Mouse (Mus musculus) liver, embryonic 15.5 days (tissue): ENCODE results near the gene Tmem221. TPM values are rescaled to one million over a fixed set of nuclear protein-coding genes. Genes with fewer than 3 reads are reported as not detected.
"Not testable (repeated sequence)": the region's sequence is repeated elsewhere in the genome, so short reads cannot be mapped to it uniquely, and the experiment has no call there.

Experiments used
- ATAC-seq: fragments of 200-750 bp; cut with Nextera tagmentation; 2 replicates; pipeline ENCODE4 v1.8.0; 2017; ENCODE audit warnings: moderate number of reproducible peaks, mild to moderate bottlenecking, moderate library complexity; ENCODE audit not compliant: insufficient read depth
- H3K27ac ChIP-seq: fragments of 300-500 bp; sonication (generic); replicated peaks from 2 replicates; pipeline ENCODE4 v1.5.1; 2015; ENCODE audit warnings: mild to moderate bottlenecking, inconsistent platforms
- H3K27me3 ChIP-seq: fragments of 300-500 bp; sonication (generic); 2 replicates; pipeline ENCODE4 v1.6.1; 2015; ENCODE audit warnings: mild to moderate bottlenecking, inconsistent platforms
- H3K36me3 ChIP-seq: fragments of 300-500 bp; sonication (generic); replicated peaks from 2 replicates; pipeline ENCODE4 v1.6.1; 2015; ENCODE audit warnings: moderate library complexity, mild to moderate bottlenecking, inconsistent platforms
- H3K4me1 ChIP-seq: fragments of 300-500 bp; sonication (generic); replicated peaks from 2 replicates; pipeline ENCODE4 v1.6.1; 2015; ENCODE audit warnings: inconsistent platforms
- H3K4me2 ChIP-seq: fragments of 300-500 bp; sonication (generic); 2 replicates; pipeline ENCODE4 v1.6.1; 2015; ENCODE audit warnings: moderate library complexity, mild to moderate bottlenecking, inconsistent platforms
- H3K4me3 ChIP-seq: fragments of 300-500 bp; sonication (generic); replicated peaks from 2 replicates; pipeline ENCODE4 v1.5.1; 2015; ENCODE audit warnings: mild to moderate bottlenecking, inconsistent platforms
- H3K9ac ChIP-seq: fragments of 300-500 bp; sonication (generic); 2 replicates; pipeline ENCODE4 v1.6.1; 2015; ENCODE audit warnings: moderate library complexity, mild to moderate bottlenecking, inconsistent platforms
- H3K9me3 ChIP-seq: fragments of 300-500 bp; sonication (generic); replicated peaks from 2 replicates; pipeline ENCODE4 v1.6.1; 2016; ENCODE audit warnings: inconsistent platforms
- WGBS: fragments of 180-500 bp; shearing (Covaris S2); methylation state at CpG from one replicate; pipeline ENCODE4 v1.1.7; 2015; ENCODE audit warnings: mixed read lengths; ENCODE audit not compliant: insufficient replicate concordance; 5-methylcytosine and 5-hydroxymethylcytosine counted together
- polyA plus RNA-seq: library from polyadenylated mRNA; unstranded; fragments of >200 nt; fragmentation: Nextera tagmentation; extraction: Ambion mirVana; gene quantifications from 2 replicates; pipeline ENCODE4 v1.2.1, GENCODE M21; 2015

Tmem221 gene
- polyA plus RNA-seq, 1 experiment from 2014 or later, result 0.50 TPM

DNA sequence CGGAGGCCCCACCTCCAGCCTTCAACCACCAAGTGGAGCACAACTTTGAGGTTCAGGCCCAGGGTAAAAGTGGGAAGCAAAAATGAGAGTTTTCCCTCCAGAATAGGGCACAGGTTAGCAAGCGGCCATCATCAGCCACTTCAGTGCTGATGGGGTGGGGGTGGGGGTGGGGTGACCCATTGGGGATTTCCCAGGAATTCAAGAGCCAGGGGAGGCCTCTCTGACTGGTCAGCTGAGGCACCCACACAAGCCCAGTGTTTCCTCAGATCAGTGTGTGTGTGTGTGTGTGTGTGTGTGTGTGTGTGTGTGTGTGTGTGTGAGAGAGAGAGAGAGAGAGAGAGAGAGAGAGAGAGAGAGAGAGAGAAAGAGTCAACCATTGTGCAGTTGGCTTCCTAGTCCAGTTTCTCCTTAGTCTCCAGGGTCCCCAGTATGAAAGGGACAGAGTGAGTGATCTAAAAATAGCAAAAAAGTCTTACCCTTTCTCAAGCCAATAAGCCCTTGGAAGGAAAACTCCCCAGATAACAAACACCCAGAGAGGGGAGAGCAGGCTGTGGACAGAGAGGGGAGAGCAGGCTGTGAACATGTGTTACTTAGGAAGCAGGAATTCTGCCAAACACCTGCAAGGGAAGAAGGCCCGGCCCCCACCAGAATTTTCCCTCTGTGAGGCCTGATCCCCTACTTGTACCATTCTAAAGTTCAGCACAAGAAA is 31.4 kb downstream of the Tmem221 start:
- no peak overlapping the region for H3K4me2 ChIP-seq
- H3K36me3 ChIP-seq, result no peaks in the 10 kb centered on the region
- H3K4me3 ChIP-seq, result no peak overlapping the region
- ATAC-seq, result no peak
- H3K4me1 ChIP-seq, result 0 out of 2 replicates have a peak, but pooled peaks cover 9% of the 10 kb centered on the region
- H3K27ac ChIP-seq, result peak overlapping the region; percentile 33; the same call in 1 of the 2 replicates
- peaks cover 27% of the 10 kb centered on the region for H3K27me3 ChIP-seq
- 44% methylated on average over 3 of the region's 3 CpGs for WGBS
- H3K9ac ChIP-seq, result no peak overlapping the region
- no peaks in the 10 kb centered on the region for H3K9me3 ChIP-seq

DNA sequence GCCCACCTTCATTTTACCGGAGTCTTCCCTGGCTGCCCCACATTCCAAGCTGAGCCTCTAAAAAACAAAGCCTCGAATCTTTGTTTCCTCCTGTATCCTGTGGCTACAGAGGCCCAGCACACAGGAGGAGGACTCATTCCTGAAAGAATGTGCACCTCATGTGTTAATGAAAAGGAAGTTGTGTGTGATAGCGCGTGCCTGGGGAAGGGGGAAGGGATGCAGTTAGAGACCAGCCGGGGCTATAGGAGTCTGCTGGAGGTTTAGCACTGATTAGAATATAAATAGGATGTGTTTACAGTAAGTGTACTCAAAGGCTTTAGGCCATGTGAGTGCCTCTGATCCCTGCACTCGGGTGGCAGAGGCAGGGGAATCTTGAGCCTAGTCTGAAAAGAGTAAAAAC is 32.4 kb downstream of the Tmem221 start:
- Histone ChIP-seq H3K9me3 (no peaks in the 10 kb centered on the region), H3K27me3 (peaks cover 27% of the 10 kb centered on the region), H3K4me2 (no peak overlapping the region), H3K4me3 (no peak overlapping the region), H3K9ac (no peak overlapping the region), H3K27ac (peak overlapping the region; percentile 33; the same call in 1 of the 2 replicates), H3K4me1 (peaks cover 13% of the 10 kb centered on the region; the same call in 1 of the 2 replicates), H3K36me3 (no peaks in the 10 kb centered on the region)
- 10% methylated on average over 6 of the region's 6 CpGs for WGBS
- ATAC-seq, result no peak

DNA sequence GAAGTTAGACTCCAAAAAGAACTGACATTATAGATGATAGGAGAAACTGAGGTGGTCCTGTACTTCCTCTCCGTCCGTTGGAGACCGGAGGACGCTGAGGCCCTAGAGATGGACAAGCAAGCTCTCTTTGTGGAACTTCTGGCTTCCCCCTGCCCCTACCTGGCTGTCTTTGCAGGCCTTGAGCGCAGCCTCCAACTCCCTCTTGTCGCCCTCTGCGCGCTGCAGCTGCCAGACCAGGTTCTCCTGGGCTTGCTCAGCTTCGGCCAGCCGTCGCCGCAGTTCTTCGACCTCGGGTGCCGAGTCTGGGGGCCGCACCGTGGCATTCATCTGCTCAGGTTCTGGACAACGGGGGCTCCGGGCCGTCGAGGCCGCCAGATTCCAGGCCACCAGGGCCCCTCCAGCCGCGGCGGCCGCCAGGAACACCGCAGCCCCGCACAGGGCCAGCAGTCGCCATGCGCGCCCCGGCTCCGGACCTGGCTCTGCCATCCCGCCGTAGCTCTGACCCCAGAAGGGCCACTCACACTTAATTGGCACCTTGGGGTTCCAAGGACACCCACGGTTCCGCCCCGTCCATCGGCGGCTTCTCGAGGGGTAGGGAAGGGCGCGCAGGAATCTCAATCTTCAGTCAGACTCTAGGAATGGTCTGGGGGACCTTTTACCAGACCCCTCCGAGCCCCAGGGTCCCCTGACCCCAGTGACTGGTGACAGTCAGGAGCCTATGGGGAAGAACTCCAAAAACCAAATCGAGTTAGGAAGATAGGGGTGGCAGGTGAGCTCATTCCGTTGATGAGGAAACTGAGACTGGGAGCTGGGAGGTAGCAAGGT is 33.2 kb downstream of the Tmem221 start, which contains the start of gene Ccdc194:
TSS of gene Ccdc194 (minus strand) at position 486 of the 825 bp plus-strand sequence.
- H3K4me2 ChIP-seq, result no peak within 1 kb of the TSS
- H3K27me3 ChIP-seq, result peaks cover 35% of the 10 kb centered on the region
- H3K9me3 ChIP-seq, result no peaks in the 10 kb centered on the region
- 39% methylated on average over 46 of the region's 46 CpGs for WGBS
- peak within 1 kb of the TSS; percentile 33; the same call in 1 of the 2 replicates for H3K27ac ChIP-seq
- no peak for ATAC-seq
- no peak within 1 kb of the TSS for H3K4me3 ChIP-seq
- no peak within 1 kb of the TSS for H3K9ac ChIP-seq
- peaks cover 12% of the 10 kb centered on the region; the same call in 1 of the 2 replicates for H3K4me1 ChIP-seq
- no peaks in the 10 kb centered on the region for H3K36me3 ChIP-seq

DNA sequence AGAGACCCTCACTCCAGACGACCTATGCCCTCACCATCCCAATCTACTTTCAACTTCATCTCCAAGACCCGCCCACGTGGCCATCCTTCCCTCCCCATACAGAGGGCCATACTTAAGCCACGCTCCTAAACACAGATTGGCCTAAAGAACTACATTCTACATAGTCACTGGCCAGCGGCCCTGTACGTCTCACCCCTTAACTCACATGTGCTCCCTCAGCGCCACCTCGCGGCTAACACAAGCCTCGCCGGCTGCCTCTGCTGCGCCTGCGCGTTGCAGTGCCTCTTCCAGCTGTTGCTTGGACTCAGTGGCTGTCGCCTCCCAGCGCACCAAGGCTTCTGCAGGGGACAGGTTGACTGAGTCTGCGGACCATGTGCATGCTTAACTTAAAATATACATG is 37.0 kb downstream of the Tmem221 start:
- Histone ChIP-seq H3K27me3 (peaks cover 34% of the 10 kb centered on the region), H3K4me1 (peaks cover 5% of the 10 kb centered on the region; the same call in 1 of the 2 replicates), H3K27ac (no peak overlapping the region), H3K9me3 (no peaks in the 10 kb centered on the region), H3K9ac (no peak overlapping the region), H3K4me2 (no peak overlapping the region), H3K4me3 (no peak overlapping the region), H3K36me3 (no peaks in the 10 kb centered on the region)
- WGBS, result 7% methylated on average over 17 of the region's 17 CpGs
- peak; percentile 60 for ATAC-seq

DNA sequence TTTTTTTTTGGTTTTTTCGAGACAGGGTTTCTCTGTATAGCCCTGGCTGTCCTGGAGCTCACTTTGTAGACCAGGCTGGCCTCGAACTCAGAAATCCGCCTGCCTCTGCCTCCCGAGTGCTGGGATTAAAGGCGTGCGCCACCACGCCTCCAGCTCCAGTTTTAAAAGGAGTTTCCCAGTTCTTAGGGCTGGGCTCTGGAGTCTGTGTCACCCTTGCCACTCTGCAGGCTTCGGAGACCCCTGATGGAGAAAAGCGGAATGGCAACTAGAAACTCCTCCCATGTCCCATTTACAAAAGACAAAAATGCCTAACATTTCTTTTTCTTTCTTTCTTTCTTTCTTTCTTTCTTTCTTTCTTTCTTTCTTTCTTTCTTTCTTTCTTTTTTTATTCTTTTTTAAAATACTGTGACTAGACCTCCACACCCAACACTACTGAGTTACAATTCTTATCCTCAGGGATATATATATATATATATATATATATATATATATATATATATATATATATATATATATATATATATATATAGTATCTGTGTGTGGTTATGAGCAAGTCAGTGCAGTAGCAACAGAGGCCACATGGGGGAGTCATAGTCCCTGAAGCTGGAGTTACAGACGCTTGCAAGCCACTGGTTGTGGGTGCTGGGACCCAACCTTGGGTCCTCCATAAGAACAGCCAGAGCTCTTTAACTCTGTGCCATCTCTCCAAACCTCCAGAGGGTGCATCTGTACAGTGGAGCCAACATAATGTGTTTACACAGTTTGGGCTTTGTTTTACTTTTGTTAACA is 39.4 kb downstream of the Tmem221 start:
- H3K9me3 ChIP-seq, H3K4me3 ChIP-seq, H3K9ac ChIP-seq, H3K36me3 ChIP-seq, H3K4me2 ChIP-seq, H3K4me1 ChIP-seq, H3K27ac ChIP-seq, ATAC-seq: not testable (repeated sequence)
- WGBS, result 20% methylated on average over 10 of the region's 10 CpGs
- H3K27me3 ChIP-seq, result peaks cover 14% of the 10 kb centered on the region

DNA sequence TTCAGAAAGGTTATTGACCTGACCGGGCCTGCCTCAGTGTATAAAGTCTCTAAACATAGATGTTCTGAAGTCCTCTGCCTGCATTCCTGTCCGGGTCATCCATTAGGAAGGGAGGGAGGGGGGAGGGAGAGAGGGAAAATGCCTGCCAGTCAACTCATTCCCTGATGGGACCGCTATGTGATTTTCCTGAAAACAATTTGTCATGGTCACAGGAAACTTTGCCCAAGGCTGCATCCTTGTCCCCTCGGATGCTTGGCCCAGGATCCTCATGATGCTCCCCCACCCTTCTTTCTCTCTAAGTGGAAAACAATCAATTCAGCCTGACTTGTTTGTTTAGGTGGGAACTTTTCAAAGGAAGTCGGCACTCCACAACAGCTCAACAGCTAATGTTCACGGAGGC is 41.9 kb downstream of the Tmem221 start:
- Histone ChIP-seq H3K9ac (no peak overlapping the region), H3K27me3 (peaks cover 11% of the 10 kb centered on the region), H3K27ac (no peak overlapping the region), H3K4me1 (peaks cover 14% of the 10 kb centered on the region), H3K4me3 (no peak overlapping the region), H3K36me3 (no peaks in the 10 kb centered on the region), H3K4me2 (no peak overlapping the region), H3K9me3 (no peaks in the 10 kb centered on the region)
- 34% methylated on average over 6 of the region's 6 CpGs for WGBS
- ATAC-seq, result no peak

DNA sequence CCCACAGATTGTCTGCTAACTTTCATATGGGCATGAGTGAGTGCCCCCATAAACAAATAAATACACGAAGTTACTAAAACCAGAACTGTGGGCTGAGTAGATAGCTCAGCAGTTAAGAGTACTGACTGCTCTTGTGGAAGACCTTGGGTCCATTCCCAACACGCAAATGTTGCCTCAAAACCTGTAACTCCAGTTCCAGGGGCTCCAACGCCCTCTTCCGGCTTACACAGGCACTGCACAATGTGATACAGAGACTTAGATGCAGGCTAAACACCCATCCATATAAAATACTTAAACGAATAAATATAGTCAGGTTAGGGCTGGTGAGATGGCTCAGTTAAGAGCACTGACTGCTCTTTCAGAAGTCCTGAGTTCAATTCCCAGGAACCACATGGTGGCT is 43.6 kb downstream of the Tmem221 start:
- Histone ChIP-seq H3K4me2 (no peak overlapping the region), H3K36me3 (no peaks in the 10 kb centered on the region), H3K4me3 (no peak overlapping the region), H3K9me3 (no peaks in the 10 kb centered on the region), H3K27me3 (peaks cover 6% of the 10 kb centered on the region; the same call in 1 of the 2 replicates), H3K9ac (no peak overlapping the region), H3K27ac (no peak overlapping the region), H3K4me1 (peaks cover 18% of the 10 kb centered on the region)
- WGBS, result 50% methylated on average over 5 of the region's 5 CpGs
- ATAC-seq, result no peak

DNA sequence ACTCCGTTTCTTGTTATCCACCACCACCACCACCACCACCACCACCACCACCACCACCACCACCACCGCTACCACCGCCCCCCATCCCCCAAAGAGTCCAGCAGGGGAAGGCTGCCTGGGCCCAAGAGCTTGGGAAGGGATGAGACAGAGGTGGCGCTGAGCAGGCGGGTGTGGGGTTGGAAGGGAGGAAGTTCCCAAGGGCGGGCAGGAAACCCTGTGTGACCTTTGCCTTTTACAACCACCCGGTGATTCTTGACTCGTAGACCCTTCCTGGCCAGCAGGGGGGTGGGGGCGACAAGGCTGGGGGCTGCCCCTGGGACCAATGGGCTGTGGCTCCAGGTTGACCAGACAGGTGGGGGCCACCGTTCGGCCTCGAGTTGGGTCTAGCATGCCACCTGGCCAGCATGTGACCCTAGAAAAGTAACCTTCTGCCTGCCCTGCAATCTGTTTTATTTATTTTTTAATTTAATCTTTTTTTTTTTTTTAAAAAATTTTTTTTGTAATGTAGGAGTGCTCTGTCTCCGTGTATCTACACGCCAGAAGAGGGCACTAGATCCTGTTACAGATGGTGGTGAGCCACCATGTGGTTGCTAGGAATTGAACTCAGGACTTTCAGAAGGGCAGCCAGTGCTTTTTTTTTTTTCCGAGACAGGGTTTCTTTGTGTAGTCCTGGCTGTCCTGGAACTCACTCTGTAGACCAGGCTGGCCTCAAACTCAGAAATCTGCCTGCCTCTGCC is 45.5 kb downstream of the Tmem221 start:
- Histone ChIP-seq H3K4me2 (no peak overlapping the region), H3K9me3 (no peaks in the 10 kb centered on the region), H3K36me3 (no peaks in the 10 kb centered on the region), H3K27me3 (peaks cover 20% of the 10 kb centered on the region), H3K4me1 (peaks cover 19% of the 10 kb centered on the region), H3K4me3 (no peak overlapping the region), H3K9ac (no peak overlapping the region), H3K27ac (no peak overlapping the region)
- WGBS, result 32% methylated on average over 15 of the region's 15 CpGs
- no peak for ATAC-seq

DNA sequence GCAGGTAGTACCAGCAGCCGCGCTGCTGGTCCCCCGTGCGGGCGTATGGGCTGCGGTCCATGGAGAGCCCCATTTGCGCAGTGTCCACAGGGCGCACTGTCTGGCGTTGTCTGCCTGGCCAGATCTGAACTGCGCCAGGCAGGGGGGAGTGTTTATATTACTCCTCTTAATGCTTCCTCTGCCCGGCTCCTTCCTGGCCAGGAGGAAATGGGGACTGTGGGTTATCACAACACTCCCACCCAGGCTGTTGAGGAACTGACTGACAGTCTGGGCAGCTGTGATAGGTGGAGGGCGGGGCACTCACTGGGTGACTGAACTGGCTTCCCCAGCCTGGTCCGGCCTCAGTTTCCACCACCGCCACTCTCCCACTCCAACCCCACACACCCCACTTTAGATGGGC is 47.0 kb downstream of the Tmem221 start, which contains the start of gene Plvap:
TSS of gene Plvap (minus strand) at position 109 of the 400 bp plus-strand sequence.
- no peak within 1 kb of the TSS for H3K27ac ChIP-seq
- peak; percentile 84 for ATAC-seq
- peaks cover 28% of the 10 kb centered on the region for H3K4me1 ChIP-seq
- no peaks in the 10 kb centered on the region for H3K9me3 ChIP-seq
- no peak within 1 kb of the TSS for H3K9ac ChIP-seq
- H3K4me2 ChIP-seq, result peak within 1 kb of the TSS; percentile 64
- H3K4me3 ChIP-seq, result peak within 1 kb of the TSS; percentile 36
- 2% methylated on average over 14 of the region's 14 CpGs for WGBS
- peaks cover 35% of the 10 kb centered on the region for H3K27me3 ChIP-seq
- no peaks in the 10 kb centered on the region for H3K36me3 ChIP-seq

DNA sequence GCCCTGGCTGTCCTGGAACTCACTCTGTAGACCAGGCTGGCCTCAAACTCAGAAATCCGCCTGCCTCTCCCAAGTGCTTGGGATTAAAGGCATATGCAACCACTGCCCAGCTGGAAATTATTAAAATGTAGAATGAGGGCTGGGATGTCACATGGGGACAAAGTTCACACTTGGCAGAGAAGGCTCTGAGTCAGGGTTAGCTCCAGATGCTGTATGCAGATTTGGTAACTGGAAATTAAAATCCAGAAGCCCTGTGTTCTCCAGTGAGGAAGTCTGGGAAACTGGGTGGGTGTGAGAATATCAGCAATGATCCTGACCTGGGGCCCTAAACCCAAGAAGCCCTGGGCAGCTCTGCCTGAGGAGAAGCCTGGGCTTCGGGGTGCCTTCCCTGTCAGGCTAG is 49.4 kb downstream of the Tmem221 start:
- WGBS, result 52% methylated on average over 2 of the region's 2 CpGs
- Histone ChIP-seq H3K4me1 (peaks cover 28% of the 10 kb centered on the region), H3K36me3 (no peaks in the 10 kb centered on the region), H3K9ac (no peak overlapping the region), H3K4me2 (no peak overlapping the region), H3K9me3 (no peaks in the 10 kb centered on the region), H3K4me3 (no peak overlapping the region), H3K27ac (no peak overlapping the region), H3K27me3 (peaks cover 50% of the 10 kb centered on the region)
- no peak for ATAC-seq
